Mouse (Mus musculus) intestine, embryonic 14.5 days (tissue): ENCODE results near the gene Zswim5. TPM values are rescaled to one million over a fixed set of nuclear protein-coding genes. Genes with fewer than 3 reads are reported as not detected.

Experiments
- ATAC-seq: fragments of 200-750 bp; cut with Nextera tagmentation; replicated peaks from 2 replicates; pipeline ENCODE4 v1.8.0; 2017; ENCODE audit warnings: low read depth, moderate number of reproducible peaks, moderate TSS enrichment, moderate library complexity; ENCODE audit not compliant: low FRiP score, low TSS enrichment
- DNase-seq: peaks from one replicate; pipeline ENCODE4 v3.0.0-alpha.2; 2018; ENCODE audit warnings: low spot score
- H3K27ac ChIP-seq: fragments of 300-500 bp; sonication (generic); 2 replicates; pipeline ENCODE4 v1.5.1; 2014; ENCODE audit warnings: low read depth, mild to moderate bottlenecking, control low read depth
- H3K27me3 ChIP-seq: fragments of 300-500 bp; sonication (generic); replicated peaks from 2 replicates; pipeline ENCODE4 v1.6.1; 2014; ENCODE audit warnings: low read length, control low read depth; ENCODE audit not compliant: control insufficient read depth, insufficient read depth
- H3K36me3 ChIP-seq: fragments of 300-500 bp; sonication (generic); 2 replicates; pipeline ENCODE4 v1.6.1; 2014; ENCODE audit warnings: low read length, control low read depth; ENCODE audit not compliant: control insufficient read depth, insufficient read depth
- H3K4me1 ChIP-seq: fragments of 300-500 bp; sonication (generic); replicated peaks from 2 replicates; pipeline ENCODE4 v1.6.1; 2014; ENCODE audit warnings: low read length, control low read depth, mixed read lengths; ENCODE audit not compliant: control insufficient read depth, insufficient read depth
- H3K4me2 ChIP-seq: fragments of 300-500 bp; sonication (generic); 2 replicates; pipeline ENCODE4 v1.6.1; 2014; ENCODE audit warnings: low read length
- H3K4me3 ChIP-seq: fragments of 300-500 bp; sonication (generic); 2 replicates; pipeline ENCODE4 v1.5.1; 2014; ENCODE audit warnings: low read depth, low read length, control low read depth, mixed read lengths
- H3K9ac ChIP-seq: fragments of 300-500 bp; sonication (generic); 2 replicates; pipeline ENCODE4 v1.6.1; 2014; ENCODE audit warnings: mild to moderate bottlenecking, low read length
- H3K9me3 ChIP-seq: fragments of 300-500 bp; sonication (generic); 2 replicates; pipeline ENCODE4 v1.6.1; 2016; ENCODE audit warnings: low read length, control low read depth; ENCODE audit not compliant: control insufficient read depth
- WGBS: fragments of 180-500 bp; shearing (Covaris S2); extraction: QIAGEN DNeasy Blood & Tissue Kit; methylation state at CpG from one replicate; pipeline ENCODE4 v1.1.7; 2014; 5-methylcytosine and 5-hydroxymethylcytosine counted together
- polyA plus RNA-seq: library from polyadenylated mRNA; unstranded; fragments of >200 nt; fragmentation: Nextera tagmentation; extraction: Ambion mirVana; gene quantifications from 2 replicates; pipeline ENCODE4 v1.2.1, GENCODE M21; 2014

Gene Zswim5
- polyA plus RNA-seq, 1 experiment from 2014 or later = 1.0 TPM

- H3K9me3 ChIP-seq = no peaks in the 10 kb centered on the region
- DNase-seq (no peak), ATAC-seq (no peak)
- H3K4me2 ChIP-seq = no peak overlapping the region
- H3K27ac ChIP-seq = no peak overlapping the region
- H3K27me3 ChIP-seq = no peaks in the 10 kb centered on the region
- no peak overlapping the region for H3K4me3 ChIP-seq
- no peak overlapping the region for H3K9ac ChIP-seq
- 91% methylated on average over 4 of the region's 4 CpGs for WGBS
- no peaks in the 10 kb centered on the region; the same call in 1 of the 2 replicates for H3K4me1 ChIP-seq
- H3K36me3 ChIP-seq = peaks cover 12% of the 10 kb centered on the region
Measured at GRCm38 (mm10) chr4:117004649-117005048, 127.5 kb downstream of the Zswim5 start.

- Histone ChIP-seq H3K4me3 (no peak overlapping the region), H3K4me2 (no peak overlapping the region), H3K36me3 (0 out of 2 replicates have a peak, but pooled peaks cover under 1% of the 10 kb centered on the region), H3K27me3 (no peaks in the 10 kb centered on the region), H3K4me1 (no peaks in the 10 kb centered on the region; the same call in 1 of the 2 replicates), H3K9ac (no peak overlapping the region), H3K27ac (no peak overlapping the region), H3K9me3 (no peaks in the 10 kb centered on the region)
- DNase-seq (no peak), ATAC-seq (no peak)
- 71% methylated on average over 7 of the region's 7 CpGs for WGBS
Measured at GRCm38 (mm10) chr4:117005611-117006400, 128.6 kb downstream of the Zswim5 start.

GRCm38 (mm10) chr4:117007058-117007457, 129.9 kb downstream of the Zswim5 start:
- ATAC-seq = no peak
- Histone ChIP-seq H3K4me3 (no peak overlapping the region), H3K4me1 (no peaks in the 10 kb centered on the region; the same call in 1 of the 2 replicates), H3K9ac (no peak overlapping the region), H3K27ac (no peak overlapping the region), H3K9me3 (no peaks in the 10 kb centered on the region), H3K27me3 (no peaks in the 10 kb centered on the region), H3K36me3 (no peaks in the 10 kb centered on the region), H3K4me2 (no peak overlapping the region)
- DNase-seq = no peak
- 70% methylated on average over 3 of the region's 3 CpGs for WGBS

- Histone ChIP-seq H3K27me3 (no peaks in the 10 kb centered on the region), H3K36me3 (no peaks in the 10 kb centered on the region), H3K9ac (no peak overlapping the region), H3K4me3 (no peak overlapping the region), H3K9me3 (no peaks in the 10 kb centered on the region), H3K4me2 (no peak overlapping the region), H3K27ac (no peak overlapping the region), H3K4me1 (no peaks in the 10 kb centered on the region)
- 84% methylated on average over 5 of the region's 5 CpGs for WGBS
- DNase-seq = no peak
- no peak for ATAC-seq
Measured at GRCm38 (mm10) chr4:117010231-117010630, 133.1 kb downstream of the Zswim5 start.

- Histone ChIP-seq H3K36me3 (no peaks in the 10 kb centered on the region), H3K9ac (no peak overlapping the region), H3K27me3 (no peaks in the 10 kb centered on the region), H3K9me3 (no peaks in the 10 kb centered on the region), H3K4me2 (no peak overlapping the region), H3K4me3 (no peak overlapping the region), H3K27ac (no peak overlapping the region), H3K4me1 (no peaks in the 10 kb centered on the region)
- WGBS = 82% methylated on average over 6 of the region's 6 CpGs
- DNase-seq (no peak), ATAC-seq (no peak)
Measured at GRCm38 (mm10) chr4:117013596-117013995, 136.4 kb downstream of the Zswim5 start.

- Histone ChIP-seq H3K27ac (no peak overlapping the region), H3K36me3 (no peaks in the 10 kb centered on the region), H3K4me1 (peaks cover 1% of the 10 kb centered on the region; the same call in 1 of the 2 replicates), H3K27me3 (no peaks in the 10 kb centered on the region), H3K4me3 (no peak overlapping the region), H3K4me2 (no peak overlapping the region), H3K9me3 (no peaks in the 10 kb centered on the region), H3K9ac (no peak overlapping the region)
- ATAC-seq = no peak
- 60% methylated on average over 4 of the region's 4 CpGs for whole genome bisulfite sequencing
- DNase-seq = no peak
Measured at GRCm38 (mm10) chr4:117014901-117015415, 137.8 kb downstream of the Zswim5 start.

- WGBS = 82% methylated on average over 2 of the region's 2 CpGs
- no peak for DNase-seq
Measured at GRCm38 (mm10) chr4:117017738-117018137, 140.6 kb downstream of the Zswim5 start.

GRCm38 (mm10) chr4:117018327-117018726, 141.2 kb downstream of the Zswim5 start:
- H3K36me3 ChIP-seq = peaks cover 12% of the 10 kb centered on the region
- WGBS = 87% methylated on average over 7 of the region's 7 CpGs
- no peak overlapping the region for H3K4me3 ChIP-seq
- H3K9ac ChIP-seq = no peak overlapping the region
- H3K9me3 ChIP-seq = no peaks in the 10 kb centered on the region
- no peak for ATAC-seq
- no peak for DNase-seq
- H3K4me1 ChIP-seq = peaks cover 6% of the 10 kb centered on the region; the same call in 1 of the 2 replicates
- no peaks in the 10 kb centered on the region for H3K27me3 ChIP-seq
- no peak overlapping the region for H3K4me2 ChIP-seq
- H3K27ac ChIP-seq = no peak overlapping the region

More at GRCm38 (mm10) chr4:117017738-117018137, 140.6 kb downstream of the Zswim5 start:
- Histone ChIP-seq H3K4me2 (no peak overlapping the region), H3K9me3 (no peaks in the 10 kb centered on the region), H3K4me3 (no peak overlapping the region), H3K27me3 (no peaks in the 10 kb centered on the region), H3K4me1 (peaks cover 6% of the 10 kb centered on the region; the same call in 1 of the 2 replicates), H3K9ac (no peak overlapping the region), H3K27ac (no peak overlapping the region), H3K36me3 (peaks cover 8% of the 10 kb centered on the region)
- no peak for ATAC-seq
